Mouse (Mus musculus) neural tube, embryonic 15.5 days (tissue): ENCODE results near the gene Sik2. TPM values are rescaled to one million over a fixed set of nuclear protein-coding genes. Genes with fewer than 3 reads are reported as not detected.
A peak's percentile ranks its signal among the peaks of the same experiment; 100 is the strongest.

Experiments
- ATAC-seq: fragments of 200-750 bp; cut with Nextera tagmentation; 2 replicates; pipeline ENCODE4 v1.8.0; 2017; ENCODE audit warnings: mild to moderate bottlenecking, moderate TSS enrichment, moderate library complexity; ENCODE audit not compliant: low FRiP score
- H3K27ac ChIP-seq: fragments of 300-500 bp; sonication (generic); replicated peaks from 2 replicates; pipeline ENCODE4 v1.5.1; 2015; ENCODE audit warnings: mild to moderate bottlenecking, inconsistent platforms
- H3K27me3 ChIP-seq: fragments of 300-500 bp; sonication (generic); replicated peaks from 2 replicates; pipeline ENCODE4 v1.6.1; 2015; ENCODE audit warnings: inconsistent platforms
- H3K36me3 ChIP-seq: fragments of 300-500 bp; sonication (generic); 2 replicates; pipeline ENCODE4 v1.6.1; 2015; ENCODE audit warnings: inconsistent platforms
- H3K4me1 ChIP-seq: fragments of 300-500 bp; sonication (generic); 2 replicates; pipeline ENCODE4 v1.6.1; 2015; ENCODE audit warnings: inconsistent platforms
- H3K4me2 ChIP-seq: fragments of 300-500 bp; sonication (generic); 2 replicates; pipeline ENCODE4 v1.6.1; 2015; ENCODE audit warnings: inconsistent platforms, mild to moderate bottlenecking, moderate library complexity
- H3K4me3 ChIP-seq: fragments of 300-500 bp; sonication (generic); replicated peaks from 2 replicates; pipeline ENCODE4 v1.5.1; 2015; ENCODE audit warnings: mild to moderate bottlenecking, inconsistent platforms
- H3K9ac ChIP-seq: fragments of 300-500 bp; sonication (generic); replicated peaks from 2 replicates; pipeline ENCODE4 v1.6.1; 2015; ENCODE audit warnings: mild to moderate bottlenecking, inconsistent platforms
- H3K9me3 ChIP-seq: fragments of 300-500 bp; sonication (generic); replicated peaks from 2 replicates; pipeline ENCODE4 v1.6.1; 2016; ENCODE audit warnings: inconsistent platforms
- WGBS: fragments of 180-500 bp; shearing (Covaris S2); methylation state at CpG from one replicate; pipeline ENCODE4 v1.1.7; 2015; ENCODE audit warnings: mixed read lengths; 5-methylcytosine and 5-hydroxymethylcytosine counted together
- polyA plus RNA-seq: library from polyadenylated mRNA; unstranded; fragments of >200 nt; fragmentation: Nextera tagmentation; extraction: Ambion mirVana; gene quantifications from 2 replicates; pipeline ENCODE4 v1.2.1, GENCODE M21; 2015

Sik2 gene
- polyA plus RNA-seq, 1 experiment from 2014 or later: 14.9 TPM

GRCm38 (mm10) chr9:50857082-50857641 is 151.7 kb downstream of the Sik2 start:
- H3K4me3 ChIP-seq: peak overlapping the region; percentile 84
- no peaks in the 10 kb centered on the region for H3K9me3 ChIP-seq
- H3K36me3 ChIP-seq: peaks cover 29% of the 10 kb centered on the region
- peak overlapping the region; percentile 80 for H3K4me2 ChIP-seq
- peak; percentile 72 for ATAC-seq
- peaks cover 17% of the 10 kb centered on the region for H3K4me1 ChIP-seq
- peak overlapping the region; percentile 73 for H3K9ac ChIP-seq
- no peaks in the 10 kb centered on the region for H3K27me3 ChIP-seq
- H3K27ac ChIP-seq: peak overlapping the region; percentile 77
- WGBS: 0% methylated on average over 42 of the region's 46 CpGs

GRCm38 (mm10) chr9:50856341-50857081 is 152.4 kb downstream of the Sik2 start:
- under 1% methylated on average over 45 of the region's 45 CpGs for WGBS
- Histone ChIP-seq H3K27ac (peak overlapping the region; percentile 77), H3K27me3 (no peaks in the 10 kb centered on the region), H3K4me2 (peak overlapping the region; percentile 80), H3K9me3 (no peaks in the 10 kb centered on the region), H3K36me3 (peaks cover 22% of the 10 kb centered on the region), H3K9ac (peak overlapping the region; percentile 73), H3K4me1 (peaks cover 17% of the 10 kb centered on the region), H3K4me3 (peak overlapping the region; percentile 84)
- peak; percentile 93 for ATAC-seq

DNA sequence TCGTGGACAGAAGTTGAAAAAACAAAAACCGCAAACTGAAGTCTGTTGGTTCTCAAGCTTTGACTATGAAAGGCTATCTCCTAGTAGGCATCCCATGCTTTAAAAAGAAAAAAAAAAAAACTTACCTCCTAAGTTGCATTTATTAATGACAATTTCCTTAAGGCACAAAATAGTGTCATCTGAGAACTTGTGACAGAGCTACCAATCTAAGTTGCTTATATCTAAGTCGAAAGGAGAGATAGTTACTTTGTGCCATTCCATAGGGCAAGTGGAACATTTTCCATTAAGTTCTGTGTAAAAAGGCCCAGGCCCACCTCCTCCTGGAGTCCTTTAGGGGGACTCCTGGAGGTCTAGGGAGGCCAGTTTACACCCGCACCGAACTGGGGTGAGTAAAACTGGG is 153.1 kb downstream of the Sik2 start:
- peak overlapping the region; percentile 77; the same call in 1 of the 2 replicates for H3K27ac ChIP-seq
- H3K36me3 ChIP-seq: peaks cover 16% of the 10 kb centered on the region

DNA sequence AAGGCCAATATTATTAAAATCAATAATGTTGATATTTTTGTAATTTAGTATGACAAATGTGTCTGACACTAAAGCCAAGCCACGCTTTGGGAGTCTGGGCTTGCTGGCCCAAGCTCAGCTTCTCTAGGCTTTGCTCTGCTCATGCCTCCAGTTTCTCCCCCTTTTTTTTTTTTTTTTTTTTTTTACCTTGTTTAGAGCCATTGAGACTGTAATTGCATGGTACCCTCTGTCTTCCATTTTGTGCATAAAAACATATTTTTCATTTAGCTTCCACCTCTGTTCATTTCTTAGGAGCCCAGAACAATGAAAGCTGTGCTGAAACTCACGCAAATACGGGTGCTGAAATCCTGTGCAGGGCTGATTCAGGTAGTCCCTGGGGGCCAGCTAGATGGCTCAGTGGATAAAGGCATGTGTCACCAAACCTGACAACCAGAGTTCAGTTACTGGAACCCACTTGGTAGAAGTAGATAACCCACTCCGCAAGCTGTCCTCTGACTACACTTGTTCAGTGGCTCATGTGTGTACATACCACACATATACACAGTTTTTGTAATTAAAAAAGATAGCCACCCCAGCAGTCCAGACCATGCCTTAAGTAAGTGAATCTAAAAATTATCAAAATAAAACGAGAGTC is 153.6 kb downstream of the Sik2 start:
- no peak overlapping the region for H3K27ac ChIP-seq
- no peak for ATAC-seq
- no peaks in the 10 kb centered on the region for H3K27me3 ChIP-seq
- H3K9ac ChIP-seq: no peak overlapping the region
- H3K4me2 ChIP-seq: no peak overlapping the region
- H3K4me3 ChIP-seq: no peak overlapping the region
- H3K4me1 ChIP-seq: peaks cover 17% of the 10 kb centered on the region
- no peaks in the 10 kb centered on the region for H3K9me3 ChIP-seq
- 92% methylated on average over 5 of the region's 5 CpGs for WGBS
- peaks cover 12% of the 10 kb centered on the region for H3K36me3 ChIP-seq

More for the DNA sequence above, 153.1 kb downstream of the Sik2 start:
- Histone ChIP-seq H3K9ac (no peak overlapping the region), H3K4me3 (peak overlapping the region; percentile 84; the same call in 1 of the 2 replicates), H3K4me1 (peaks cover 17% of the 10 kb centered on the region), H3K27me3 (no peaks in the 10 kb centered on the region), H3K9me3 (no peaks in the 10 kb centered on the region), H3K4me2 (peak overlapping the region; percentile 80)
- no peak for ATAC-seq
- 67% methylated on average over 5 of the region's 5 CpGs for whole genome bisulfite sequencing

DNA sequence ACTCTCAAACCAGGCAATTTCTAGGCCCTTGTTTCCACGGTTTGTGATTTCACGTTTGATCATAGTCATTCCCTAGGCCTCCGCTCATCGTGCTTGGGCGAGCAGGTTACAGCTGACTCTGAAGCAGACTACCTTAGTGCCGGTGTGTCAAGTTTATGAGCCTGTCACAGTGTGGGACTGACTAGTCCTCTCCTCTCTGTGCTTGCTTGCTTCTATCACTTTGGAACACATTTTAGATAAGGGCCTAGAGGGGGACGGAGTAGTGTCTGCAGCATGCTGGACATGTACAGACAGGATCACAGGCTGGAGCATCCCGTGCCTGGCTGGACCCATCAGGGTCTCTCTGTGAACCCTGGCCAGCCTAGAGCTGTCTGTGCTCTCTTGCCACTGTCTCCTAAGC is 154.5 kb downstream of the Sik2 start:
- 48% methylated on average over 8 of the region's 8 CpGs for WGBS
- H3K4me3 ChIP-seq: no peak overlapping the region
- ATAC-seq: no peak
- no peak overlapping the region for H3K9ac ChIP-seq
- no peaks in the 10 kb centered on the region for H3K27me3 ChIP-seq
- H3K4me2 ChIP-seq: no peak overlapping the region
- peaks cover 17% of the 10 kb centered on the region for H3K4me1 ChIP-seq
- H3K36me3 ChIP-seq: peaks cover 3% of the 10 kb centered on the region; the same call in 1 of the 2 replicates
- no peak overlapping the region for H3K27ac ChIP-seq
- no peaks in the 10 kb centered on the region for H3K9me3 ChIP-seq

DNA sequence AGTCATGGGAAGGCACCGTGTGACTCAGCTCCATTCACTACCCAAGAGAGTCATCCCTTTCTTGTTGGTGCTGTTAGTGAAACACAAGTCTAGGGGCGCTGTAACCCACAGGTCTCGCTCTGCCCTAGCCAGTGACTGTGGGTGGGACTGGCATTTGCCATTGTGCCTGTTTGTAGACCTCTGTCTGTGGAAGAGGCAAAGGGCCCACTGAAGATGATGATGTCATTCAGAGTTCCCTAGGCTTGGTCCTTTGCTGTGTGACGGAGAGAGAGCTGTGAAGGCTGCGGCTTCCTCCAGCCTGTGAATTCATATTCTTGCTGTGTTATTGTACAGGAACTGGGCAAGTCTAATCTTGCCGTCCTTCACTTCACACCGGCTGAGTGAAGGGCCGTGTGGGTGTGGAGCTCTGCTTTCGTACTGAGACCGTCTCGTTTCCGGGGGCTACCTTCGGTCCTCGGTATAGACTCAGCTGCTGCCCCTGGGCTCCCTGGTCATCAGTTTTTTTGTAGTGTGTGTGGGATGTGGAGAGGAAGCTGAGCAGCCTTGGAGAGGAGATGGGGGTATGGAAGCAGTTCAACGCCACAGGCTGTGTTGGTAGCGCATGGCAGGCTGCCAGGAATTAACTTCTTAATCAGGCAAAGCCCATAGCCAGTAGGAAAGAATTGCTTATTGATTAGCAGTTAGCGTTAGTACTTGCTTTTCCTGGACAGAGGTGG is 156.1 kb downstream of the Sik2 start:
- Histone ChIP-seq H3K9me3 (no peaks in the 10 kb centered on the region), H3K4me2 (no peak overlapping the region), H3K27ac (no peak overlapping the region), H3K36me3 (no peaks in the 10 kb centered on the region), H3K4me1 (peaks cover 13% of the 10 kb centered on the region), H3K9ac (no peak overlapping the region), H3K4me3 (no peak overlapping the region), H3K27me3 (no peaks in the 10 kb centered on the region)
- 71% methylated on average over 17 of the region's 17 CpGs for WGBS
- ATAC-seq: no peak

GRCm38 (mm10) chr9:50850713-50851112 is 158.2 kb downstream of the Sik2 start:
- Histone ChIP-seq H3K9ac (no peak overlapping the region), H3K4me2 (no peak overlapping the region), H3K4me3 (no peak overlapping the region), H3K9me3 (no peaks in the 10 kb centered on the region), H3K27me3 (no peaks in the 10 kb centered on the region), H3K27ac (no peak overlapping the region), H3K36me3 (no peaks in the 10 kb centered on the region), H3K4me1 (peaks cover 3% of the 10 kb centered on the region; the same call in 1 of the 2 replicates)
- ATAC-seq: no peak
- 63% methylated on average over 8 of the region's 8 CpGs for WGBS

DNA sequence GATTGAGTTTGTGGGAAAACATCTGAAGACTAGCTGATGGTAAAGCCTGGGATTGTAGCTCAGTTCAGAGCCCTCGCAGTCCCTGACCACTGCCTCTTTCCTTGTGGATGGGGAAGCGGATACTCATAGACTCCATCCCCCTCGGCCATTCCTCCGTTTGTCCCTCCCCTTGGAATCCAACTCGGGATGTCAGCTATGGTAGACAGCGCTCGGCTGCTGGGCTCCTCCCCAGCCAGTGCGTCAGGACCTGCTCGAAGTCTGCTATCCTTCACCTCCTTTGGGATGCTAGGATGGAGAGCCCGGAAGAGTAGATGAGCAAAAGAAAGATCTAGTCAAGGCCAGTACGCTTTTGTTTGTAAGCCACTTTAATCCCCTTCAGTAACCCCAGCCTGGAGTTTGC is 158.6 kb downstream of the Sik2 start:
- Histone ChIP-seq H3K4me1 (peaks cover 3% of the 10 kb centered on the region; the same call in 1 of the 2 replicates), H3K27ac (no peak overlapping the region), H3K27me3 (no peaks in the 10 kb centered on the region), H3K36me3 (no peaks in the 10 kb centered on the region), H3K9me3 (no peaks in the 10 kb centered on the region), H3K4me3 (no peak overlapping the region), H3K4me2 (0 out of 2 replicates have a peak overlapping the region, but pooled peaks have one; percentile 2), H3K9ac (no peak overlapping the region)
- no peak for ATAC-seq
- 38% methylated on average over 11 of the region's 11 CpGs for WGBS

DNA sequence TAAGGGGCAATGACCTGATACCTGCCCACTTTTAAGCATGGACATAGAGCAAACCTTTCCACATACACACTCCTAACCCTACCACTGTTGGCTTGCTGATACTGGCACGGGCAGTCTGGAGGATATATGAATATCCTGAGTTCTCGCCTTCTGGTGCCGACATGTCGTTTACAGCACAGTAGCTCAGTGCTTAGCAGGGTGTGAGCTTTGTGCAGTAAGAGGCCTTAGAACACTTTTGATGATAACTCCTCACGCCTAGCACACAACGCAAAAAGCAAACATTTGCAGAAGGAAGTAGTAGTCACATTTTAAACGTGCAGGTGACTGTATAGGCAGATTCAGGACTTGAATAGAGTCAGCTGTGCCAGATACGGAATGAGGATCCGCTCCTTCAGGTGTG is 159.1 kb downstream of the Sik2 start:
- Histone ChIP-seq H3K27me3 (no peaks in the 10 kb centered on the region), H3K9ac (no peak overlapping the region), H3K4me1 (peaks cover 3% of the 10 kb centered on the region; the same call in 1 of the 2 replicates), H3K4me2 (no peak overlapping the region), H3K9me3 (no peaks in the 10 kb centered on the region), H3K4me3 (no peak overlapping the region), H3K36me3 (no peaks in the 10 kb centered on the region), H3K27ac (no peak overlapping the region)
- WGBS: 84% methylated on average over 9 of the region's 9 CpGs
- no peak for ATAC-seq

GRCm38 (mm10) chr9:50849249-50849648 is 159.6 kb downstream of the Sik2 start:
- ATAC-seq: peak; percentile 77
- Histone ChIP-seq H3K9me3 (no peaks in the 10 kb centered on the region), H3K4me2 (no peak overlapping the region), H3K4me1 (peaks cover 3% of the 10 kb centered on the region; the same call in 1 of the 2 replicates), H3K9ac (no peak overlapping the region), H3K27me3 (no peaks in the 10 kb centered on the region), H3K27ac (no peak overlapping the region), H3K4me3 (no peak overlapping the region), H3K36me3 (no peaks in the 10 kb centered on the region; the same call in 1 of the 2 replicates)
- WGBS: 24% methylated on average over 8 of the region's 8 CpGs

GRCm38 (mm10) chr9:50848821-50849220 is 160.1 kb downstream of the Sik2 start:
- 77% methylated on average over 5 of the region's 5 CpGs for WGBS
- Histone ChIP-seq H3K4me2 (no peak overlapping the region), H3K9ac (no peak overlapping the region), H3K9me3 (no peaks in the 10 kb centered on the region), H3K27me3 (no peaks in the 10 kb centered on the region), H3K36me3 (peaks cover 4% of the 10 kb centered on the region), H3K4me3 (no peak overlapping the region), H3K27ac (no peak overlapping the region), H3K4me1 (peaks cover 3% of the 10 kb centered on the region; the same call in 1 of the 2 replicates)
- ATAC-seq: no peak
